ENCODE assay signal across 14 mouse cellular contexts in the genomic region with DNA sequence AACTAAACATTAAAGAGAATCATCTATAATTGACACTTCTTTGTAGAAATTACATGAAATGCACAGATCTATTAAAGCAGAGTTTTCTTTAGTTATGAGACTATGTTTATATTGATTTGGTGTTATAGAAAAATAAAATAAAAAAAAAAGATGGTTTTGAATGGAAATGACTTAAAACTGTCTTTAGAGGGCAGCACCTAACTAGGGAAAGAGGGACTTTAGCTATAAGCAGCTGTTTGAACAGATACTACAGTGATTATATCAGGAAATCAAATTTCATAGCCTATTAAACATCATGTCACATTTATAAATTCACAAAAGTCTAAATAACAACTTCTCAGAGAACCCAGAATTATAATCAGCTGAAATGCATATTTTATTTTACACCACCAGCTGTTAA.
A peak's percentile ranks its signal among the peaks of the same experiment; 100 is the strongest.
DNase-seq lines count a peak whose midpoint lies in the region; ATAC-seq and TF ChIP-seq lines count a peak whose summit lies in the region.
"Had no signal": no experiment of that assay in that cellular context is flagged by ENCODE, and none has a peak within 500 bp of the region (broad histone marks: within the 10 kb centered on the region; RNA-seq: fewer than 3 reads in every experiment).

No protein-coding gene starts in this region.

- no peaks in the 10 kb centered on the region for H3K27me3 ChIP-seq in heart, postnatal 0 days (ENCODE audit: control insufficient read depth, insufficient read depth, low read length)
- no peaks in the 10 kb centered on the region for H3K27me3 ChIP-seq in midbrain, embryonic 15.5 days (replicated peaks)
- no peaks in the 10 kb centered on the region for H3K27me3 ChIP-seq in midbrain, embryonic 16.5 days (ENCODE audit: control insufficient read depth, insufficient read depth, low read depth, low read length)
- H3K27me3 ChIP-seq in forebrain, embryonic 12.5 days = no peaks in the 10 kb centered on the region
- H3K27me3 ChIP-seq in stomach, postnatal 0 days (ENCODE audit: control insufficient read depth, insufficient read depth, low read length) = no peaks in the 10 kb centered on the region
- no peaks in the 10 kb centered on the region for H3K27me3 ChIP-seq in heart, embryonic 10.5 days (ENCODE audit: insufficient read depth, poor library complexity, severe bottlenecking)
- H3K27me3 ChIP-seq: neural tube, embryonic 13.5 days had no signal

- intact Hi-C loops in heart, postnatal 10 days (cut with DNase I) = no loop called here

- no peak overlapping the region for H3K4me3 ChIP-seq in heart, postnatal 0 days (ENCODE audit: low read depth, low read length)
- H3K4me3 ChIP-seq in midbrain, embryonic 15.5 days = no peak overlapping the region
- H3K4me3 ChIP-seq in midbrain, embryonic 16.5 days (ENCODE audit: low read depth, low read length) = no peak overlapping the region
- H3K4me3 ChIP-seq in forebrain, embryonic 12.5 days (replicated peaks) = no peak overlapping the region
- H3K4me3 ChIP-seq in stomach, postnatal 0 days (ENCODE audit: low read depth, low read length) = no peak overlapping the region
- no peak overlapping the region for H3K4me3 ChIP-seq in heart, embryonic 10.5 days
- H3K4me3 ChIP-seq: neural tube, embryonic 13.5 days had no signal

- TF ChIP-seq CTCF in heart, postnatal 0 days (IDR thresholded peaks at IDR 0.05; ENCODE audit: low read depth) = peak; percentile 22; the same call in 1 of the 2 replicates
- TF ChIP-seq CTCF in stomach, postnatal 0 days (IDR thresholded peaks at IDR 0.05; ENCODE audit: low read depth) = peak; percentile 55

- no peak for ATAC-seq in heart, postnatal 0 days (ENCODE audit: insufficient read depth, low read depth)
- peak; percentile 67; the same call in 1 of the 2 replicates for ATAC-seq in midbrain, embryonic 15.5 days (replicated peaks)
- ATAC-seq in midbrain, embryonic 16.5 days = no peak; the same call in 1 of the 2 replicates
- ATAC-seq in forebrain, embryonic 12.5 days (ENCODE audit: low FRiP score) = 0 out of 2 replicates have a peak, but pooled peaks have one; percentile 49
- ATAC-seq in stomach, postnatal 0 days (ENCODE audit: low FRiP score, low TSS enrichment) = no peak
- ATAC-seq: liver, postnatal 0 days had no signal

- no peak for DNase-seq in heart, postnatal 0 days (ENCODE audit: low spot score)
- no peak for DNase-seq in heart, postnatal 10 days
- no peak for DNase-seq in stomach, postnatal 0 days (ENCODE audit: low spot score)
- no peak for DNase-seq in right cerebral cortex, postnatal 36 days (ENCODE audit: low spot score in 2 of 2)
- no peak for DNase-seq in heart, embryonic 10.5 days (ENCODE audit: low spot score)
- DNase-seq: adrenal gland, postnatal 25 days; cerebellum, adult 8-10 months; kidney, adult 8-10 months; liver, postnatal 0 days; right cerebral cortex, postnatal 4 days had no signal

- no peaks in the 10 kb centered on the region for H3K4me1 ChIP-seq in heart, postnatal 0 days (ENCODE audit: control insufficient read depth, insufficient read depth)
- no peaks in the 10 kb centered on the region for H3K4me1 ChIP-seq in midbrain, embryonic 15.5 days
- H3K4me1 ChIP-seq in midbrain, embryonic 16.5 days (ENCODE audit: control insufficient read depth, insufficient read depth, low read length) = no peaks in the 10 kb centered on the region
- H3K4me1 ChIP-seq in forebrain, embryonic 12.5 days = no peaks in the 10 kb centered on the region
- no peaks in the 10 kb centered on the region for H3K4me1 ChIP-seq in stomach, postnatal 0 days (replicated peaks; ENCODE audit: control insufficient read depth, insufficient read depth)
- H3K4me1 ChIP-seq in heart, embryonic 10.5 days = no peaks in the 10 kb centered on the region
- H3K4me1 ChIP-seq: neural tube, embryonic 13.5 days had no signal

- H3K27ac ChIP-seq in heart, postnatal 0 days (ENCODE audit: low read depth) = no peak overlapping the region
- no peak overlapping the region for H3K27ac ChIP-seq in midbrain, embryonic 15.5 days
- no peak overlapping the region for H3K27ac ChIP-seq in midbrain, embryonic 16.5 days (ENCODE audit: low read length)
- H3K27ac ChIP-seq in forebrain, embryonic 12.5 days = no peak overlapping the region
- no peak overlapping the region for H3K27ac ChIP-seq in stomach, postnatal 0 days (replicated peaks)
- no peak overlapping the region for H3K27ac ChIP-seq in heart, embryonic 10.5 days
- H3K27ac ChIP-seq: neural tube, embryonic 13.5 days had no signal

- no peaks in the 10 kb centered on the region for H3K9me3 ChIP-seq in heart, postnatal 0 days (replicated peaks; ENCODE audit: control insufficient read depth, low read length)
- no peaks in the 10 kb centered on the region for H3K9me3 ChIP-seq in midbrain, embryonic 15.5 days
- H3K9me3 ChIP-seq in midbrain, embryonic 16.5 days (replicated peaks; ENCODE audit: control insufficient read depth, low read length, poor library complexity, severe bottlenecking) = no peaks in the 10 kb centered on the region
- no peaks in the 10 kb centered on the region for H3K9me3 ChIP-seq in forebrain, embryonic 12.5 days
- no peaks in the 10 kb centered on the region for H3K9me3 ChIP-seq in stomach, postnatal 0 days (ENCODE audit: control insufficient read depth, low read length)
- no peaks in the 10 kb centered on the region for H3K9me3 ChIP-seq in heart, embryonic 10.5 days
- H3K9me3 ChIP-seq: neural tube, embryonic 13.5 days had no signal

- H3K36me3 ChIP-seq in heart, postnatal 0 days (replicated peaks; ENCODE audit: control insufficient read depth, insufficient read depth, low read length) = no peaks in the 10 kb centered on the region
- no peaks in the 10 kb centered on the region for H3K36me3 ChIP-seq in midbrain, embryonic 15.5 days (replicated peaks)
- H3K36me3 ChIP-seq in midbrain, embryonic 16.5 days (ENCODE audit: control insufficient read depth, insufficient read depth, low read length) = no peaks in the 10 kb centered on the region
- H3K36me3 ChIP-seq in forebrain, embryonic 12.5 days (replicated peaks) = no peaks in the 10 kb centered on the region
- H3K36me3 ChIP-seq in stomach, postnatal 0 days (ENCODE audit: control insufficient read depth, insufficient read depth, low read length) = no peaks in the 10 kb centered on the region
- no peaks in the 10 kb centered on the region for H3K36me3 ChIP-seq in heart, embryonic 10.5 days
- H3K36me3 ChIP-seq: neural tube, embryonic 13.5 days had no signal

- TF ChIP-seq EP300 in heart, postnatal 0 days (IDR thresholded peaks at IDR 0.05; ENCODE audit: low read depth) = no peak
- no peak for TF ChIP-seq EP300 in stomach, postnatal 0 days (optimal IDR thresholded peaks at IDR 0.05)

- no peak overlapping the region for H3K9ac ChIP-seq in heart, postnatal 0 days (replicated peaks; ENCODE audit: low read depth, low read length)
- no peak overlapping the region for H3K9ac ChIP-seq in midbrain, embryonic 15.5 days
- H3K9ac ChIP-seq in midbrain, embryonic 16.5 days (ENCODE audit: low read depth, low read length) = no peak overlapping the region
- H3K9ac ChIP-seq in forebrain, embryonic 12.5 days = no peak overlapping the region
- no peak overlapping the region for H3K9ac ChIP-seq in stomach, postnatal 0 days (ENCODE audit: low read length)
- H3K9ac ChIP-seq: liver, postnatal 0 days; neural tube, embryonic 13.5 days had no signal

- H3K4me2 ChIP-seq in heart, postnatal 0 days (ENCODE audit: low read depth, low read length) = no peak overlapping the region
- H3K4me2 ChIP-seq in midbrain, embryonic 15.5 days = no peak overlapping the region
- no peak overlapping the region for H3K4me2 ChIP-seq in midbrain, embryonic 16.5 days (ENCODE audit: low read length)
- no peak overlapping the region for H3K4me2 ChIP-seq in forebrain, embryonic 12.5 days
- no peak overlapping the region for H3K4me2 ChIP-seq in stomach, postnatal 0 days (replicated peaks; ENCODE audit: low read depth)
- H3K4me2 ChIP-seq: neural tube, embryonic 13.5 days had no signal

Comparison
In these comparisons a context has a peak if more than half of its experiments do, and no peak if none do; other contexts are left out.
1. ATAC-seq: peak in midbrain, embryonic 15.5 days (single experiment) and forebrain, embryonic 12.5 days (single experiment); none in heart, postnatal 0 days (single experiment), midbrain, embryonic 16.5 days (single experiment) and stomach, postnatal 0 days (single experiment).